Mouse (Mus musculus): ENCODE results near the gene 2310022A10Rik.

2310022A10Rik gene

DNA sequence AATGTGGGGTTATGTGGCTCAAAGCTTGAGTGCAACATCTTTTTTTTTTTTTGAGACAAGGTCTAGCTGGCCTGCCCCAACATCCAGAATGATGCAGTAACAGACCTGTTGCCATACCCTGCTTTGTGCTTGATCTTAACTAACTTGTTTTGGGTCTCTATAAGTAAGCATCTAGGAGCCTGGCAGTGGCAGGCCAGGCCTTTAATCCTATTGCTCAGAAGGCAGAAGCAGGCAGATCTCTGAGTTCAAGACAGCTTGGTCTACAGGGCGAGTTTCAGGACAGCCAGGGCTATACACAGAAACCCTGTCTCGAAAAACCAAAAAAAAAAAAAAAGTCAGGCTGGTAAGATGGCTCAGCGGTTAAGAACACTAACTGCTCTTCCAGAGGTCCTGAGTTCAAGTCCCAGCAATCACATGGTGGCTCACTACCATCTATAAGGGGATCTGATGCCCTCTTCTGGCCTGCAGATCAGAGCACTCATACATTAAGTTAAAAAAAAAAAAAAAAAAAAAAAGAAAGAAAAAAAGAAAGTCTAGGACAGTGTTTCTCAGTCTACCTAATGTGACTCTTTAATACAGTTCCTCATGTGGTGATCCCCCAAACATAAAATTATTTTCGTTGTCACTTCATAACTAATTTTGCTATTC, 37.7 kb downstream of the 2310022A10Rik start:
- no peak for DNase-seq (ENCODE audit: low spot score in 2 of 2)

- DNase-seq (ENCODE audit: low spot score in 2 of 2), result peak; percentile 82 to 91
Measured at GRCm38 (mm10) chr7:27591266-27592216, 38.5 kb downstream of the 2310022A10Rik start, which contains the start of gene Akt2. TSS of gene Akt2 (plus strand) at chr7:27591552.

DNA sequence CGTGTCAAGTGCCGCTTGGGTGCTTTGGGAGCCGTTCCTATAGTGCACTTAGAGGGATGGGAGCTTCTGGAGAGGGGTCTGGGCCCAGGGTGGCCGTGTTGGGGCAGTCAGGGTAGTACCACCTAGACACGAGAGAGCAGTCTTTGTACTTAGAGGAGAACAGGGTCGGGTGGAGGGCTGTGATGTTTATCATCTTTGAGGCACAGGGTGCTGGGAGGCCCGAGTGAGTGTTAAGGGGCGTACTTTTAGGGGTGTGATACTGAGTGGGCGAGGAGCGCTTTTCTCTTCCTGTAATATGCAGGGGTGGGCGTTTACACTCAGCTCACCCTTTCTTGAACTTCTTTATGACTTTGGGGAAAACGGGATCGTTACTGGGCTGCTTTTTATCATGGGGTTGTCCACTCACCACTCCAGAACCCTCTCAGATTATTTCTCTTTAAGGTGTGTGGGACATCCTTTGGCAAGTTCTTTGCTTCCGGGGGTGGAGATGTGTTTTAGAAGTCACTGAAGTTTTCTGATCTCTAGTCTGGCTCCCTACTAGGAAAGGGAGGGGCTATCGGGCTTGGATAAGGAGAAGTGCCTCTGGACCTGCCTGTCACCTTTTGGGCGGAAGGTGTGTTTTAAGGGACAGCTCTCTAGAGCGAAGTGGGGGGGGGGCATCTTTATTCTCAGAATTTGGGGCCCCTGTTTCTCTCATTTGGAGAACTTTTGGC, 39.3 kb downstream of the 2310022A10Rik start:
- no peak for DNase-seq (ENCODE audit: low spot score in 2 of 2)

- DNase-seq (ENCODE audit: low spot score in 2 of 2), result no peak
Measured at GRCm38 (mm10) chr7:27592934-27593645, 40.1 kb downstream of the 2310022A10Rik start.

DNA sequence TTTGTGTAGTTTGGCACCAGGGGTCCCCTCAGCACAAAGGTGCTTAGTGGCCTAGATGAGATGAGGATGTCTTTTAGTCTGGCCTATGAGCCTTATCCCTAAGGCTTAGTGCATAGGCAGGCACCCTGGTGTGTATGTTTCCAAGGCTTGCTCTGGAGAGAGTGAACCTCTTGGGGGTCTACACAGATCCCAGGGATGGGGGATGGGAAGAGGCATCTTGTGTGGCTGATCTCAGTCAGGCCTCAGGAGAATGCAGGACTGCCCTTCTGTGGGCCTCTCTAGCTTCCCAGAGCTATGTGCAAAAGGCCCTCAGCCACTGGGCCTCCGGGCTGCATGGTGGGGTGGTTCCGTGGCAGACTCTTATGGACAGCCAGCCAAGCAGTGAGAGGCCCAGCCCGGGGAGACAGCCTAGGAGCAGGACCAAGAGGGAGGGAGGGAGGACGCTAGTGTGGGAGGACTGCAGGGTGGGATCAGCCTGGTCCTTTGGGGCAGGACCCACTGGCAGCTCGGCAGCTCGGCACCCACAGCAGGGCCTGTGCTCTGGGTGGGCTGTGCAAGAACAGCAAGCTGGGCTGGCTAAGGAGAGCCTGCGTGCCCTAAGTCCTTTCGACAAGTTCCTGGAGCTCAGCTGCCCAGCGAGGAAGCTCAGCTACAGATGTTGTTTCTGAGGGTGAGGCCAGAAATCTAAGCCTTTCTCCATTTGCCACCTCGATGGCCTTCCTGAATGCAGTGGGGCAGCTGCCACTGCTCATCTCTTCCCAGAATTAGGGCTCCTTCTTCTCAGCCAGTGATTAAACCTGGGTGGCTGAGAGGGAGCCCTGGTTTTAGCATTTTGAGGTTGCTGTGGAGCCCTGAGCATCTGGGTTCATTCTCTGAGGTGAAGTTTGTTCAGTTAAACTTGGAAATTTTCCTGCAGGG, 43.8 kb downstream of the 2310022A10Rik start:
- DNase-seq (ENCODE audit: low spot score in 2 of 2), result no peak

DNA sequence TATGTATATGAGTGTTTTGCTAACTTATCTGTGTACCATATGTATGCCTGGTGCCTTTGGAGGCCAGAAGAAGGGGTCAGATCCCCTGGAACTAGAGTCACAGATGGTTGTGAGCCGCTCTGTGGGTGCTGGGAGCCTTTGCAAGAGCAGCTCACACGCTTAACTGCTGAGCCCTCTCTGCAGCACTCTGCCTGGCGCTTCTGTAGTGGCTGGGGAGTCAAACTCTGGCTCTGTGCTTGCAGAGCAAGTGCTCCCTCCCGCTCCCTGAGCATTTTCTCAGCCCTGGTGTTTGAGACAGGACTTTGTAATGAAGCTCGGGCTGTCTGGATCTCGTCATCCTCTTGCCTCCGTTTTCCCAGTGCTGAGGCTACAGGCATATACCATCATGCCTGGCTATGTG, 45.0 kb downstream of the 2310022A10Rik start:
- no peak for DNase-seq (ENCODE audit: low spot score in 2 of 2)

DNA sequence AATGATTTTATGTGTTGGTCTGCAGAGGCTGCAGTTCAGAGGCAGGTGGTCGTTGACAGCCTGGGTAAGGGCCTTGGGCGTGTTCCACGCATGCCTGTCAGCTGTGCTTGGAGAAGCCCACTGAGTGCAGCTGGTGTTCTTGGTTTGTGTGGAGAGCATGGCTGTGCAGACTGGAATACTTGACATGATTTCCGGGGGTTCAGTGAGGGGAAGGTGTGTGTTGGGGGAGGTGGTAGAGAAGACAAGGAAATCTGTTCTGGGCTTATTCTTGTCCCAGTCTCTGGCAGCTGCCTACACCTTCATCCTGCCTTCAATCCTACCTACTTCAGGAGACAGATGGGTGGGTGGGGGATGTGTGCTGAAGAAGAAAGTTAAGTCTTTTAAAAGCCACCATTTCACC, 48.6 kb downstream of the 2310022A10Rik start:
- peak in 1 of 2 experiments; percentile 50 for DNase-seq (ENCODE audit: low spot score in 2 of 2)

DNA sequence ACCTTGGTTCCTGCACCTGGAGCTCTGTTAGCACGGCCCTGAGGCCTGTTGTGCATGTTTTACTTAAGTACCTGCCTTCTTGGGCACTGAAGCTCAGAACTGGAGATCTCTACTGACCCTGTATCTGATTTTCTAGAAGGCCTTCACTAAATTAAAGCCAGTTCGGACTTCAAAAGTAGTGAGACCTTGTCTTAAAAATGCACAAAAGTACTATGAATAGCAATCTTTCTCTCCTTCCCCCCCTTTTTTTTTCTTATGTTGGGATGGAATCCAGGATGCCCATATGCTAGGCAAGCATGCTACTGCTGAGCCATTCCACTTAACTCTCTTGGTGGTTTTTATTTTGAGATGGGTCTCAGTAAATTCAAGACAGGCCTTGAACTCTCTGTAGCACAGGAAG, 49.1 kb downstream of the 2310022A10Rik start:
- DNase-seq (ENCODE audit: low spot score in 2 of 2), result no peak

- DNase-seq (ENCODE audit: low spot score in 2 of 2), result no peak
Measured at GRCm38 (mm10) chr7:27602835-27603234, 49.8 kb downstream of the 2310022A10Rik start.

DNA sequence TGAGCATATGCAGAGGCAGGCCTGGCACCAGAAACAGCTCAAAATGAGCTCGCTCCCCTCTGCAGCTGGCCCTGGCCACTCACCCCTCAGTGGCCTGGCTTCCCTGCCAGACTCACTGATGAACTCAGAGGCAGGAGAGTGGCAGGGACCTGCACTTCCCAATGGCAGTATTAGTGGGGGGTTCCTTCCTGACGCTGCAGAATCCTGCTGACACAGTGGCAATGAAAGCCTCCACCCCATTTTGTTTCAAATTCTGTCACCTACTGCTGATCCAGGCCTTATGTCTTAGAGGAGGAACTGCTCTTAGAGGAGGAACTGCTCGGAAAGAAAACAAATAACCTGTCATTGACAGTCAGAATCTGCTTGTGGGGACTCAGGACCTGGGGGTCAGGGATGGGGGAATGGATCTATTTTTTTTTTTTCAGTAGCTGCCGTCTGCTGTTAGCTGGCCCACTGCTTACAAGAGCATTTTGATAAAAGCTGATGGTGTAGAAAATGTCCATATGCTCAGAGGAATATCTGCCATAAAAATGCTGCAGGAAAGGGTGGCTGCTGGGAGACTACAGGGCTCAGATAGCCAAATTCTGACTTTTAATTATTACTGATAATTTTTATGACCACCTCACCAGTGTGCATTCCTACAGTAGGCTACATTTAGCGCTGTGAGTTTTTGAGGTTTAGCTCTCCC, 51.8 kb downstream of the 2310022A10Rik start:
- no peak for DNase-seq (ENCODE audit: low spot score in 2 of 2)

- no peak for DNase-seq (ENCODE audit: low spot score in 2 of 2)
Measured at GRCm38 (mm10) chr7:27605499-27606285, 52.7 kb downstream of the 2310022A10Rik start.

DNA sequence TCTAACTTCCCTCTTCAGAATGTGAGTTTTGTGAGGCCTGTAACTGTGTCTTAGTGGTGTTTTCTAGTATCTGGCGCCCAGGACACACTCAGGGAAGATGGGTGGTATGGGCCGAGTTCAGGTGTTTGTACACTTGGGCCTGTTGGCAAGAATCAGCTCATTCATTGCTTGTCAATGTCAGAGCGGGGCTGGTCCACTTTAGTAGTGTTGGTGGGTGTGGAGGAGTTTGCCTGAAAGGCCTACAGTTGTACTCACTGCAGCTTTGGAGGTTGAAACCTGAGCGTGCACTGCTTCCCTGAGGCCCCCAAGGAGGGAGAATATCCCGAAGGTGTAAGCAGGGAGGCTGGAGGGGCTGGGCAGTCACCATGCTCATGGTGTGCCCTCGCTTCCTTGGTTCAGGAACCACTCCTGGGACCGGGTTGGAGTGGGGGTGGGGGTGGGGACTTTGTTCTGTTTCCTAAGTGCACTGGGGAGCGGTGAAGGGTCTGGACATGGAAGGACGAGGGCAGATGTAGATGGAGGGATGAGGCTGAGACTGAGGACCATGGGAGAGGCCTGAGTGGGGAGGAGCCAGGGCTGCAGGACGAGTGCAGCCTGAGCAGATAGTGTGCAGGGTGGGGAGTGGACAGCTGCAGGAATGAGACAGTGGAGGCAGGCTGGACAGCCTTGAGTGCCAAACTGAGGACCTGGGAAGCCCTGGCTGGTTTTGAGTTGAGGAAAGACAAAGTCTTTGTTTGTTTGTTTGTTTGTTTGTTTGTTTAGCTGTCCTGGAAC, 53.6 kb downstream of the 2310022A10Rik start:
- DNase-seq (ENCODE audit: low spot score in 2 of 2), result no peak

DNA sequence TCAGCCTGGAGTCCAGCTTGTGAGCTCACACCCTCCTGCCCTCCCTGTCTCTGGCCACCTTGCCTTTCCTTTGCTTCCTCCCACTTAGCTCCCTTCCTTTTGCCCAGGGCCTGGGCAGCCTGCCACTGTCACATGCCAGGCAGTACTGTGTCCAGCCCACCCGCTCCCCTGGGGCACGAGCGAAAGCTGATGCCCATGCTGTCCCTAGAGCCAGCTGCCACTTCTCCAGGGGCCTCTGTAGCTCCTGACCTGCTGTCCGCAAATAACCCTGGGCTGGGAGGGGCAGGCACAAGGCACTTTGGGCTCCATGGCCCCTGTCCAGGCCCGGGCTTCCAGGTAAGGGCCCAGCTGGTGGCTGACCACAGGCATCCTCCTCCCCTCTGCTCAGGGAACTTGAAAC, 54.5 kb downstream of the 2310022A10Rik start:
- peak; percentile 41 to 85 for DNase-seq (ENCODE audit: low spot score in 2 of 2)

DNA sequence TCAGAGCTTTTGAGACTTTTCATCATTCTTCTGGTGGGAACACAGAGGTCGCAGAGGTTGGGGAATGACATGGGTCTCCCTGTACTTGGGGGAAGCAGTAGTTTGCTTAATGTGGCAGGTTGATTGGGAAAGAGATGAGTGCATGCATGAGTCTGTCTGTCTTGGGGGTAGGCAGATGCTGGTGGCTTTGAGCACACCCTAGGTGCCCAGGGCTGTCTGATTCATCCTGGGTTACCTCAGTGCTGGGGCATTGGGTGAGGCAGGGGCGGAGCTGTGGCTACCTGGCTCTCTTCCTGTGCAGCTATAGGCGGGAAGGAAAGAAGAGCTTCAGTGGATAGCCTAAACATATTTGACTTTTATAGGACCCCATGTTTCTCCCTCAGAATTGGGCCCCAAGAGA, 55.1 kb downstream of the 2310022A10Rik start:
- DNase-seq (ENCODE audit: low spot score in 2 of 2), result no peak

DNA sequence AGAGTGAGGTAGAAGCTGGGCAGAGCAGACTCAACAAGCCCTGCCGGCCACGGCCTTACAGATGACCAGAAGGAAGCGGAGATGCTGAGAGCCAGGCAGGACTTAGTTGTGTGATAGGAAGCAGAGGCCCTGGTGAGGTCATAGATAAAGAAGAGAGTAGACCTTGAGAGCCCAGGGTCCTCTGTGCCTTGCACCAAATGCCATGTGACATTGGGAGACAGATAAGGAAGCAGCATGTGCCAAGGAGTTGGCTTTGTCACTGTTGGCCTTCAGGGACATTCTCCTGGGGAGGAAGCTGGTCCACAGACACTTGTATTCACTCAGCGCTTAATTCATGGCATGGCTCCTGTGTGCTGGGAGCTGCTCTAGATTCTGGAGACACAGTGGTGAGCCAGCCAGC, 56.3 kb downstream of the 2310022A10Rik start:
- no peak for DNase-seq (ENCODE audit: low spot score in 2 of 2)

DNA sequence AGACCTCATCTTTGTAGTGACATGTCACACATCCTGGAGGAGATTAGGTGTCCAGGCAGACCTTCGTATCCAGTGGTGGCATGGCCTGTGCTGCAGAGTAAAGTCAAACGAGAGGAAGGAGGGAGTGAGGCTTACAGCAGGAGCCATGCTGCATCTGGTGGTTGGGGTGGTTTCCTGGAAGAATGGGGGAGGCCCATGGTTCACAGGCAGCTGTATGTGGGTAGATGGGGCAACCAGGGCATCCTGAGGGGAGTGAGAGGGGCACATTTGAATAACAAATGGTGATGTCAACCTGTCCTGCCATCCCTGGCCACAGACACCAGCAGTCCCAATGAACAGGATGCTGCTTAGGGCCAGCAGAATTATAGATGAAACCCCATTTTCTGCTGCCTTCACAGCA, 56.7 kb downstream of the 2310022A10Rik start:
- DNase-seq (ENCODE audit: low spot score in 2 of 2), result no peak

DNA sequence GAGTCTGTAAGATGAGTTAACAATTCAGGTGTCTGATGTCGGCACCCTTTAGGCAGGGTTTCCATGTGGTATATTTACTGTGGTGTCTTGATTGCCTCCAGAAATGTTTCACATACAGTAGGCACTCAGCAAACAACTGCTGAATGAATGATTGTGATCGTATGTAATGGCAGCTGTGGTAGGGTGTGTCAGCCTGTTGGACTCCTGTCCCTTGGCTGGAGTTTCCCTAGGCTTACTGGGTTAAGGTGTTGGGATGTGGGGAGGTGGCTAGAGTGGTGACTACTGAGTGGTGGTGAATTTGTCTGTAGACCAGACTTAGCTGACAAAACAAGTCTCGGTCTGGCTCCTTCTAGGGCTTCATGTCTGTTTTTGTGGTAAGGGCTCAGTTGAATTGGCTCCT, 57.3 kb downstream of the 2310022A10Rik start:
- DNase-seq (ENCODE audit: low spot score in 2 of 2), result no peak

DNA sequence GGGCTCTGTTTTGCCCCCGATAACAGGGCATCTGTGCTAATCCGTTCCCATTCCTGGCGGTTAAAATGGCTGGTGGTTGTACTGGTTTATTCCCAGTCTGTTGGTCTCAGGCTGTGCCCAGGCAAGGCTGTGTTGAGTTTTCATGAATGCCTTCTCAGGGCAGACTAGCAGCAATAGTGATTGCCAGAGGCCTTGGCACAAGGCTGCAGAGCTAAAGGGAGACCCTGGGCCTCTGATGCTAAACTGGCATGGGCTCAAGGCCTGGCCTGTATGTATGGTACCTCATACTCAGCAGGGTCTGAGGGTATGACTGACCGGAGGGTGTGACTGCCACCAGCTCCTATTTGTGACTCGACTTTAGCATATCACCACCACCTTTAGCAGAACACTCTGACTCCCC, 57.8 kb downstream of the 2310022A10Rik start:
- DNase-seq (ENCODE audit: low spot score in 2 of 2), result no peak

Data from cerebellum, postnatal 4 days (tissue).